Mouse (Mus musculus) central nervous system, embryonic 14 days (tissue): ENCODE data around the gene Stpg1. TPM values are rescaled to one million over a fixed set of nuclear protein-coding genes. Genes with fewer than 3 reads are reported as not detected.

Source experiments
- polyA plus RNA-seq: library from polyadenylated mRNA; depleted of rRNA; stranded (reverse); fragments of >200 nt; gene quantifications from 2 replicates; pipeline ENCODE4 v1.2.3, GENCODE M21; 2012; rRNA removed

Stpg1 gene
- polyA plus RNA-seq = 0.25 and 0.44 TPM in 2 replicates

GRCm38 (mm10) chr4:135494521-135495396, at the start of gene Stpg1, which contains the start of gene Nipal3:
Stpg1 (plus strand) TSS chr4:135494790.
Nipal3 (minus strand) TSS chr4:135495038.

GRCm38 (mm10) chr4:135573251-135573808, 78.7 kb downstream of the Stpg1 start, which contains the start of gene Grhl3:
Grhl3 (minus strand) TSS chr4:135573630.

Other genes with a start within 250 kb of the Stpg1 start
- 56.4 and 62.9 TPM in 2 replicates for gene Clic4, start 222.0 kb upstream of the Stpg1 start, polyA plus RNA-seq
- gene Srrm1, start 141.5 kb upstream of the Stpg1 start, polyA plus RNA-seq = 137 and 159 TPM in 2 replicates
- 0.81 and 6.2 TPM in 2 replicates for gene Ncmap, start 96.6 kb upstream of the Stpg1 start, polyA plus RNA-seq
- 28.9 and 30.6 TPM in 2 replicates for gene Rcan3, start 60.9 kb upstream of the Stpg1 start, polyA plus RNA-seq
- 15.6 and 16.8 TPM in 2 replicates for gene Nipal3, start 248 bp downstream of the Stpg1 start, polyA plus RNA-seq
- 0.66 and 2.8 TPM in 2 replicates for gene Grhl3, start 78.8 kb downstream of the Stpg1 start, polyA plus RNA-seq
- gene Ifnlr1, start 191.5 kb downstream of the Stpg1 start, polyA plus RNA-seq = 0.37 and 1.0 TPM in 2 replicates
- 0.07 and 0.21 TPM in 2 replicates for gene Il22ra1, start 233.4 kb downstream of the Stpg1 start, polyA plus RNA-seq